Mouse (Mus musculus) cerebellum, adult 11-12 months (tissue): ENCODE data around the gene Chid1.

Source experiments
- DNase-seq: peaks from one replicate; pipeline ENCODE4 v3.0.0; 2022

Gene Chid1

GRCm38 (mm10) chr7:141558329-141558776, 18.7 kb upstream of the Chid1 start:
- no peak for DNase-seq

- no peak for DNase-seq
Observed at GRCm38 (mm10) chr7:141550464-141550863, 10.8 kb upstream of the Chid1 start.

GRCm38 (mm10) chr7:141549432-141550061, 9.9 kb upstream of the Chid1 start:
- DNase-seq = no peak

- peak; percentile 62 for DNase-seq
Observed at GRCm38 (mm10) chr7:141544654-141545053, 5.0 kb upstream of the Chid1 start.

- DNase-seq = peak; percentile 52
Observed at GRCm38 (mm10) chr7:141542588-141542987, 2.9 kb upstream of the Chid1 start.

- no peak for DNase-seq
Observed at GRCm38 (mm10) chr7:141541681-141542080, 2.0 kb upstream of the Chid1 start.

GRCm38 (mm10) chr7:141540312-141541081, 840 bp upstream of the Chid1 start:
- DNase-seq = peak; percentile 96

- DNase-seq = peak; percentile 64
Observed at GRCm38 (mm10) chr7:141538852-141539555, 653 bp downstream of the Chid1 start.

- no peak for DNase-seq
Observed at GRCm38 (mm10) chr7:141535570-141535969, 4.1 kb downstream of the Chid1 start.

GRCm38 (mm10) chr7:141525580-141525925, 14.1 kb downstream of the Chid1 start:
- peak; percentile 35 for DNase-seq

- peak; percentile 85 for DNase-seq
Observed at GRCm38 (mm10) chr7:141524760-141525579, 14.7 kb downstream of the Chid1 start.

GRCm38 (mm10) chr7:141524271-141524670, 15.4 kb downstream of the Chid1 start:
- DNase-seq = no peak

GRCm38 (mm10) chr7:141523007-141523406, 16.6 kb downstream of the Chid1 start:
- DNase-seq = peak; percentile 45

- no peak for DNase-seq
Observed at GRCm38 (mm10) chr7:141519795-141520194, 19.9 kb downstream of the Chid1 start.

GRCm38 (mm10) chr7:141518926-141519325, 20.7 kb downstream of the Chid1 start:
- no peak for DNase-seq

- DNase-seq = no peak
Observed at GRCm38 (mm10) chr7:141518296-141518695, 21.4 kb downstream of the Chid1 start.

GRCm38 (mm10) chr7:141517638-141518037, 22.0 kb downstream of the Chid1 start:
- no peak for DNase-seq

GRCm38 (mm10) chr7:141510681-141511191, 28.9 kb downstream of the Chid1 start:
- peak; percentile 81 for DNase-seq

GRCm38 (mm10) chr7:141510196-141510595, 29.5 kb downstream of the Chid1 start:
- DNase-seq = peak; percentile 71

GRCm38 (mm10) chr7:141508160-141508559, 31.5 kb downstream of the Chid1 start:
- no peak for DNase-seq

GRCm38 (mm10) chr7:141506278-141506677, 33.4 kb downstream of the Chid1 start:
- DNase-seq = no peak

GRCm38 (mm10) chr7:141502556-141502905, 37.1 kb downstream of the Chid1 start:
- peak; percentile 84 for DNase-seq
